Mouse (Mus musculus) neural tube, embryonic 14.5 days (tissue): Measurements from ENCODE around the gene Daw1. TPM values are rescaled to one million over a fixed set of nuclear protein-coding genes. Genes with fewer than 3 reads are reported as not detected.
A peak's percentile ranks its signal among the peaks of the same experiment; 100 is the strongest.

Experiments
- ATAC-seq: fragments of 200-750 bp; cut with Nextera tagmentation; 2 replicates; pipeline ENCODE4 v1.8.0; 2017; ENCODE audit warnings: low read depth, mild to moderate bottlenecking, moderate TSS enrichment, moderate library complexity
- H3K27ac ChIP-seq: fragments of 300-500 bp; sonication (generic); 2 replicates; pipeline ENCODE4 v1.5.1; 2014; ENCODE audit warnings: low read depth, mild to moderate bottlenecking, control low read depth, low read length, moderate library complexity, mixed read lengths
- H3K27me3 ChIP-seq: fragments of 300-500 bp; sonication (generic); 2 replicates; pipeline ENCODE4 v1.6.1; 2014; ENCODE audit warnings: low read length; ENCODE audit not compliant: control insufficient read depth, insufficient read depth
- H3K36me3 ChIP-seq: fragments of 300-500 bp; sonication (generic); 2 replicates; pipeline ENCODE4 v1.6.1; 2014; ENCODE audit warnings: low read length, mixed read lengths; ENCODE audit not compliant: control insufficient read depth, insufficient read depth
- H3K4me1 ChIP-seq: fragments of 300-500 bp; sonication (generic); 2 replicates; pipeline ENCODE4 v1.6.1; 2014; ENCODE audit warnings: low read length; ENCODE audit not compliant: control insufficient read depth, insufficient read depth
- H3K4me2 ChIP-seq: fragments of 300-500 bp; sonication (generic); 2 replicates; pipeline ENCODE4 v1.6.1; 2014; ENCODE audit warnings: mild to moderate bottlenecking, low read depth, low read length, control low read depth
- H3K4me3 ChIP-seq: fragments of 300-500 bp; sonication (generic); 2 replicates; pipeline ENCODE4 v1.5.1; 2014; ENCODE audit warnings: low read depth, low read length, control low read depth, mixed read lengths
- H3K9ac ChIP-seq: fragments of 300-500 bp; sonication (generic); replicated peaks from 2 replicates; pipeline ENCODE4 v1.6.1; 2014; ENCODE audit warnings: low read depth, mild to moderate bottlenecking, control low read depth, low read length, mixed read lengths
- H3K9me3 ChIP-seq: fragments of 300-500 bp; sonication (generic); 2 replicates; pipeline ENCODE4 v1.6.1; 2016; ENCODE audit warnings: low read length; ENCODE audit not compliant: control insufficient read depth
- WGBS: fragments of 180-500 bp; shearing (Covaris S2); extraction: QIAGEN DNeasy Blood & Tissue Kit; methylation state at CpG from one replicate; pipeline ENCODE4 v1.1.7; 2014; 5-methylcytosine and 5-hydroxymethylcytosine counted together
- polyA plus RNA-seq: library from polyadenylated mRNA; unstranded; fragments of >200 nt; fragmentation: Nextera tagmentation; extraction: Ambion mirVana; gene quantifications from 2 replicates; pipeline ENCODE4 v1.2.1, GENCODE M21; 2014

Daw1 gene
- polyA plus RNA-seq, 1 experiment from 2014 or later: 1.6 TPM

GRCm38 (mm10) chr1:83164027-83164426 lies 4.5 kb downstream of the Daw1 start:
- no peak overlapping the region for H3K4me2 ChIP-seq
- no peaks in the 10 kb centered on the region for H3K9me3 ChIP-seq
- WGBS: 89% methylated on average over 3 of the region's 3 CpGs
- H3K36me3 ChIP-seq: no peaks in the 10 kb centered on the region
- H3K27ac ChIP-seq: no peak overlapping the region
- H3K9ac ChIP-seq: no peak overlapping the region
- no peaks in the 10 kb centered on the region for H3K4me1 ChIP-seq
- ATAC-seq: no peak
- H3K27me3 ChIP-seq: no peaks in the 10 kb centered on the region
- H3K4me3 ChIP-seq: no peak overlapping the region

GRCm38 (mm10) chr1:83169158-83169557 lies 9.6 kb downstream of the Daw1 start:
- 78% methylated on average over 3 of the region's 3 CpGs for WGBS
- no peak for ATAC-seq
- Histone ChIP-seq H3K27me3 (no peaks in the 10 kb centered on the region), H3K9ac (no peak overlapping the region), H3K36me3 (no peaks in the 10 kb centered on the region), H3K9me3 (no peaks in the 10 kb centered on the region), H3K4me2 (no peak overlapping the region), H3K27ac (no peak overlapping the region), H3K4me3 (no peak overlapping the region), H3K4me1 (no peaks in the 10 kb centered on the region)

- no peak overlapping the region for H3K4me2 ChIP-seq
- no peak overlapping the region for H3K9ac ChIP-seq
- H3K27me3 ChIP-seq: no peaks in the 10 kb centered on the region
- H3K9me3 ChIP-seq: no peaks in the 10 kb centered on the region
- H3K4me1 ChIP-seq: no peaks in the 10 kb centered on the region
- no peak overlapping the region for H3K4me3 ChIP-seq
- no peaks in the 10 kb centered on the region for H3K36me3 ChIP-seq
- 74% methylated on average over 1 of the region's 1 CpGs for WGBS
- ATAC-seq: no peak
- H3K27ac ChIP-seq: no peak overlapping the region
These were observed 16.4 kb downstream of the Daw1 start for GRCm38 (mm10) chr1:83175985-83176384.

- no peak overlapping the region for H3K27ac ChIP-seq
- H3K4me2 ChIP-seq: no peak overlapping the region
- H3K4me1 ChIP-seq: no peaks in the 10 kb centered on the region
- no peaks in the 10 kb centered on the region for H3K9me3 ChIP-seq
- H3K9ac ChIP-seq: no peak overlapping the region
- WGBS: 96% methylated on average over 7 of the region's 7 CpGs
- no peak for ATAC-seq
- H3K27me3 ChIP-seq: no peaks in the 10 kb centered on the region
- H3K36me3 ChIP-seq: no peaks in the 10 kb centered on the region
- H3K4me3 ChIP-seq: no peak overlapping the region
These were observed 20.0 kb downstream of the Daw1 start for GRCm38 (mm10) chr1:83179531-83179930.

GRCm38 (mm10) chr1:83181418-83181817 lies 21.9 kb downstream of the Daw1 start:
- no peaks in the 10 kb centered on the region for H3K9me3 ChIP-seq
- H3K36me3 ChIP-seq: no peaks in the 10 kb centered on the region
- H3K4me3 ChIP-seq: no peak overlapping the region
- H3K4me2 ChIP-seq: no peak overlapping the region
- H3K27ac ChIP-seq: no peak overlapping the region
- H3K4me1 ChIP-seq: no peaks in the 10 kb centered on the region
- 76% methylated on average over 4 of the region's 4 CpGs for WGBS
- ATAC-seq: no peak
- no peak overlapping the region for H3K9ac ChIP-seq
- no peaks in the 10 kb centered on the region for H3K27me3 ChIP-seq

- WGBS: 59% methylated on average over 2 of the region's 2 CpGs
- Histone ChIP-seq H3K36me3 (no peaks in the 10 kb centered on the region), H3K4me2 (no peak overlapping the region), H3K27me3 (no peaks in the 10 kb centered on the region), H3K9ac (no peak overlapping the region), H3K4me3 (no peak overlapping the region), H3K9me3 (no peaks in the 10 kb centered on the region), H3K27ac (no peak overlapping the region), H3K4me1 (no peaks in the 10 kb centered on the region)
- 0 out of 2 replicates have a peak, but pooled peaks have one; percentile 46 for ATAC-seq
These were observed 27.6 kb downstream of the Daw1 start for GRCm38 (mm10) chr1:83187154-83187553.

GRCm38 (mm10) chr1:83209981-83210380 lies 50.4 kb downstream of the Daw1 start:
- no peak overlapping the region for H3K9ac ChIP-seq
- H3K4me1 ChIP-seq: no peaks in the 10 kb centered on the region
- no peaks in the 10 kb centered on the region for H3K27me3 ChIP-seq
- no peak for ATAC-seq
- H3K4me2 ChIP-seq: no peak overlapping the region
- no peak overlapping the region for H3K4me3 ChIP-seq
- H3K27ac ChIP-seq: no peak overlapping the region
- H3K36me3 ChIP-seq: no peaks in the 10 kb centered on the region
- WGBS: 83% methylated on average over 1 of the region's 1 CpGs
- H3K9me3 ChIP-seq: no peaks in the 10 kb centered on the region

GRCm38 (mm10) chr1:83218260-83218659 lies 58.7 kb downstream of the Daw1 start:
- Histone ChIP-seq H3K9ac (no peak overlapping the region), H3K4me2 (no peak overlapping the region), H3K27me3 (no peaks in the 10 kb centered on the region), H3K27ac (no peak overlapping the region), H3K36me3 (no peaks in the 10 kb centered on the region), H3K4me1 (no peaks in the 10 kb centered on the region), H3K4me3 (no peak overlapping the region), H3K9me3 (no peaks in the 10 kb centered on the region)
- peak; percentile 41; the same call in 1 of the 2 replicates for ATAC-seq
- 59% methylated on average over 1 of the region's 1 CpGs for WGBS

- ATAC-seq: no peak
- 87% methylated on average over 1 of the region's 1 CpGs for WGBS
- H3K9me3 ChIP-seq: no peaks in the 10 kb centered on the region
These were observed 63.5 kb downstream of the Daw1 start for GRCm38 (mm10) chr1:83223072-83223471.

More at GRCm38 (mm10) chr1:83223072-83223471, 63.5 kb downstream of the Daw1 start:
- no peak overlapping the region for H3K4me3 ChIP-seq
- no peak overlapping the region for H3K9ac ChIP-seq
- H3K27me3 ChIP-seq: no peaks in the 10 kb centered on the region
- no peaks in the 10 kb centered on the region for H3K36me3 ChIP-seq
- no peak overlapping the region for H3K27ac ChIP-seq
- H3K4me2 ChIP-seq: no peak overlapping the region
- no peaks in the 10 kb centered on the region for H3K4me1 ChIP-seq
